Mouse (Mus musculus): ENCODE results near the gene Gm20823. TPM values are rescaled to one million over a fixed set of nuclear protein-coding genes. Genes with fewer than 3 reads are reported as not detected.
"Not testable (repeated sequence)": the region's sequence is repeated elsewhere in the genome, so short reads cannot be mapped to it uniquely, and the experiment has no call there.

Gene Gm20823
- not detected for total RNA-seq (2021)

- not testable (repeated sequence) for DNase-seq
Observed at GRCm38 (mm10) chrY:62464745-62465144, at the start of gene Gm20823. Gene Gm20823, minus strand, starts transcription at chrY:62464845.
